Mouse (Mus musculus) liver, adult 2 months (tissue): Measurements from ENCODE around the gene Mettl25.

Source experiments
- CTCF ChIP-seq: fragments of 200-500 bp; IDR thresholded peaks from 2 replicates; pipeline ENCODE4 v1.5.1; 2011; ENCODE audit warnings: low read depth, low read length, control low read depth
- POLR2A ChIP-seq: fragments of 200-500 bp; IDR thresholded peaks from 2 replicates; pipeline ENCODE4 v1.6.1; 2011; ENCODE audit warnings: low read length, control low read depth; ENCODE audit not compliant: insufficient read depth; ENCODE audit errors: extremely low read depth

DNA sequence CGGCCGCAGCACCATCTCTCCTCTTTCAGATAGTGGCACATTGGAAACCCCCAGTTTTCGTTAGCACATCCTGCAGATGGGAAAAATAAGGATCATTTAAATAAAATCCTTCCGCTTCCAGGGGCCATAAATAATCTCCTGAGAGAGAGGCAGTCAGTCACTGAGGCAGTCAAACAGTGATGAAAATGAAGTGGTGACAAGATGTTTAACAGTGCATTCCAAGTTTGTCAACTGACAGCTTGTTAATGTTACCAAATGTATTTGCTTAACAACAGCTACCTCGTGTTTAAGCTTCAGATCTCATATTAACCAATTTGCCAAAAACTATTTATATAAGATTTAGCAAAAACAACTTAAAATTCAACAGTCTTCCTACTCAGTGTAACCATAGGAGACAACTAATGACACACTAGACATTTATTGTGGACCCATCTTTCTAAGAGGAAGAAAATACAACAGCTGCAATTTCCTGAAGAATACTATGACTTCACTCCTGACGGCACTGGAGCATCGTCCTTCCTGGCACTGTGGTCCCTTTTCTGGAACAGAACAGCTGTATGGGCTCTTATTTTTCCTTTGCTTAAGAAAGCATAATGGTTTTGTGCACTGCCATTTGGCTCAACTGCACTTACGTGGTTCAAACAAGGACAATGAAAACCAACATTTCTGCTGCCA lies 43.8 kb downstream of the Mettl25 start:
- TF ChIP-seq CTCF, result no peak
- TF ChIP-seq POLR2A, result no peak
